Mouse (Mus musculus) embryonic fibroblast, embryonic 13.5 days (primary cell): Measurements from ENCODE around the gene Xab2.

ENCODE experiments used
- CTCF ChIP-seq: IDR thresholded peaks from 2 replicates; pipeline ENCODE4 v1.5.1; 2011; ENCODE audit warnings: mild to moderate bottlenecking, control low read depth, low read length, moderate library complexity, borderline replicate concordance; ENCODE audit not compliant: insufficient read depth
- POLR2A ChIP-seq: IDR thresholded peaks from 2 replicates; pipeline ENCODE4 v1.6.1; 2011; ENCODE audit warnings: low read depth, mild to moderate bottlenecking, control low read depth, low read length, moderate library complexity

DNA sequence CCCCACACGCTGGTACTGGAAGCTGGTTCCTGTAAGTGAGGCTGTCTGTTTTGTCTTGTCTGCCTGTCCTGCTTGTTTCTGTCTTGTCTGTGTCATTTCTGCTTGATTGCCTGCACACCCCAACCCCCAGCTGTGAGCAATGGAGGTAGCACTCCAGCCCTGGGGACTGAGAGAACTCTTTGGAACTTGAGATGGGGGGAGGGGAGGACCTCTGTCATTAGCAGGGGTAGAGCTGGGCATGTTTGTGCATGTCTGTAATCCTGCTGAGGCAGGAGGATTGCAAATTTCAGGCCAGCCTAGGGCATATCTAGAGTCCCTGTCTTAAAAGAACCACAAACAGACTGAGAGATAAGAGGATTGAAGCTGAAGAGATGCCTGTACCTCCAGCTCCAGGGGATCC, 21.9 kb downstream of the Xab2 start:
- TF ChIP-seq POLR2A (no peak), CTCF (no peak)
